Mouse (Mus musculus) midbrain, embryonic 16.5 days (tissue): ENCODE data around the gene Gm21988. TPM values are rescaled to one million over a fixed set of nuclear protein-coding genes. Genes with fewer than 3 reads are reported as not detected.

ENCODE experiments used
- ATAC-seq: fragments of 200-750 bp; cut with Nextera tagmentation; 2 replicates; pipeline ENCODE4 v1.8.0; 2017; ENCODE audit warnings: moderate TSS enrichment
- H3K27ac ChIP-seq: fragments of 300-500 bp; sonication (generic); 2 replicates; pipeline ENCODE4 v1.5.1; 2014; ENCODE audit warnings: mild to moderate bottlenecking, low read length, mixed read lengths
- H3K27me3 ChIP-seq: fragments of 300-500 bp; sonication (generic); 2 replicates; pipeline ENCODE4 v1.6.1; 2014; ENCODE audit warnings: low read depth, low read length, mixed read lengths; ENCODE audit not compliant: control insufficient read depth, insufficient read depth
- H3K36me3 ChIP-seq: fragments of 300-500 bp; sonication (generic); 2 replicates; pipeline ENCODE4 v1.6.1; 2014; ENCODE audit warnings: mild to moderate bottlenecking, low read length, moderate library complexity, mixed read lengths; ENCODE audit not compliant: control insufficient read depth, insufficient read depth
- H3K4me1 ChIP-seq: fragments of 300-500 bp; sonication (generic); 2 replicates; pipeline ENCODE4 v1.6.1; 2014; ENCODE audit warnings: mild to moderate bottlenecking, low read length, mixed read lengths; ENCODE audit not compliant: control insufficient read depth, insufficient read depth
- H3K4me2 ChIP-seq: fragments of 300-500 bp; sonication (generic); 2 replicates; pipeline ENCODE4 v1.6.1; 2014; ENCODE audit warnings: mild to moderate bottlenecking, low read length, mixed read lengths
- H3K4me3 ChIP-seq: fragments of 300-500 bp; sonication (generic); 2 replicates; pipeline ENCODE4 v1.5.1; 2014; ENCODE audit warnings: low read depth, mild to moderate bottlenecking, low read length, moderate library complexity, mixed read lengths
- H3K9ac ChIP-seq: fragments of 300-500 bp; sonication (generic); 2 replicates; pipeline ENCODE4 v1.6.1; 2014; ENCODE audit warnings: low read depth, low read length, mixed read lengths
- H3K9me3 ChIP-seq: fragments of 300-500 bp; sonication (generic); replicated peaks from 2 replicates; pipeline ENCODE4 v1.6.1; 2014; ENCODE audit warnings: mild to moderate bottlenecking, low read length, mixed read lengths; ENCODE audit not compliant: control insufficient read depth, poor library complexity, severe bottlenecking
- WGBS: fragments of 180-500 bp; shearing (Covaris S2); extraction: QIAGEN DNeasy Blood & Tissue Kit; methylation state at CpG from one replicate; pipeline ENCODE4 v1.1.7; 2014; 5-methylcytosine and 5-hydroxymethylcytosine counted together
- polyA plus RNA-seq: library from polyadenylated mRNA; unstranded; fragments of >200 nt; fragmentation: Nextera tagmentation; extraction: Ambion mirVana; gene quantifications from 2 replicates; pipeline ENCODE4 v1.2.1, GENCODE M21; 2015

The Gm21988 gene
- polyA plus RNA-seq, 1 experiment from 2014 or later = 12.7 TPM

GRCm38 (mm10) chr11:70242591-70242990 is 3.0 kb upstream of the Gm21988 start:
- no peak overlapping the region for H3K4me3 ChIP-seq
- H3K9ac ChIP-seq = no peak overlapping the region
- H3K9me3 ChIP-seq = no peaks in the 10 kb centered on the region
- H3K4me2 ChIP-seq = no peak overlapping the region
- no peak overlapping the region for H3K27ac ChIP-seq
- peaks cover 15% of the 10 kb centered on the region for H3K4me1 ChIP-seq
- no peak for ATAC-seq
- 73% methylated on average over 11 of the region's 11 CpGs for WGBS
- H3K36me3 ChIP-seq = no peaks in the 10 kb centered on the region
- peaks cover 4% of the 10 kb centered on the region; the same call in 1 of the 2 replicates for H3K27me3 ChIP-seq

GRCm38 (mm10) chr11:70238591-70239440 is 814 bp downstream of the Gm21988 start:
- H3K9ac ChIP-seq = peak overlapping the region; percentile 95
- H3K4me1 ChIP-seq = peaks cover 25% of the 10 kb centered on the region
- H3K4me3 ChIP-seq = peak overlapping the region; percentile 94
- H3K4me2 ChIP-seq = peak overlapping the region; percentile 99
- ATAC-seq = no peak
- 11% methylated on average over 23 of the region's 23 CpGs for WGBS
- H3K9me3 ChIP-seq = no peaks in the 10 kb centered on the region
- no peaks in the 10 kb centered on the region; the same call in 1 of the 2 replicates for H3K27me3 ChIP-seq
- H3K36me3 ChIP-seq = peaks cover 13% of the 10 kb centered on the region
- H3K27ac ChIP-seq = peak overlapping the region; percentile 93

GRCm38 (mm10) chr11:70237457-70238167 is 2.0 kb downstream of the Gm21988 start, which contains the start of gene 0610010K14Rik:
Gene 0610010K14Rik, minus strand, starts transcription at chr11:70237914.
- Histone ChIP-seq H3K27ac (peak within 1 kb of the TSS; percentile 93), H3K36me3 (peaks cover 13% of the 10 kb centered on the region), H3K4me3 (peak within 1 kb of the TSS; percentile 94), H3K9ac (peak within 1 kb of the TSS; percentile 95), H3K4me1 (peaks cover 28% of the 10 kb centered on the region), H3K4me2 (peak within 1 kb of the TSS; percentile 99), H3K9me3 (no peaks in the 10 kb centered on the region), H3K27me3 (no peaks in the 10 kb centered on the region)
- under 1% methylated on average over 67 of the region's 70 CpGs for WGBS
- peak; percentile 95 for ATAC-seq

- no peaks in the 10 kb centered on the region for H3K9me3 ChIP-seq
- peaks cover 28% of the 10 kb centered on the region for H3K4me1 ChIP-seq
- H3K36me3 ChIP-seq = peaks cover 13% of the 10 kb centered on the region
- peak overlapping the region; percentile 93 for H3K27ac ChIP-seq
- peak overlapping the region; percentile 88 for H3K9ac ChIP-seq
- peak overlapping the region; percentile 99 for H3K4me2 ChIP-seq
- no peak for ATAC-seq
- H3K4me3 ChIP-seq = peak overlapping the region; percentile 94
- no peaks in the 10 kb centered on the region for H3K27me3 ChIP-seq
- WGBS = 16% methylated on average over 7 of the region's 7 CpGs
Measured at GRCm38 (mm10) chr11:70236717-70237116, 2.9 kb downstream of the Gm21988 start.

GRCm38 (mm10) chr11:70235254-70235900 is 4.3 kb downstream of the Gm21988 start:
- H3K36me3 ChIP-seq = peaks cover 13% of the 10 kb centered on the region
- no peak overlapping the region for H3K9ac ChIP-seq
- ATAC-seq = no peak
- H3K4me3 ChIP-seq = no peak overlapping the region
- H3K9me3 ChIP-seq = no peaks in the 10 kb centered on the region
- H3K27me3 ChIP-seq = peaks cover 7% of the 10 kb centered on the region
- H3K27ac ChIP-seq = no peak overlapping the region
- H3K4me2 ChIP-seq = no peak overlapping the region
- 92% methylated on average over 12 of the region's 12 CpGs for WGBS
- peaks cover 28% of the 10 kb centered on the region for H3K4me1 ChIP-seq

GRCm38 (mm10) chr11:70234497-70234896 is 5.1 kb downstream of the Gm21988 start:
- Histone ChIP-seq H3K36me3 (peaks cover 13% of the 10 kb centered on the region), H3K27ac (no peak overlapping the region), H3K9ac (no peak overlapping the region), H3K4me1 (peaks cover 29% of the 10 kb centered on the region), H3K4me2 (no peak overlapping the region), H3K9me3 (no peaks in the 10 kb centered on the region), H3K4me3 (no peak overlapping the region), H3K27me3 (peaks cover 13% of the 10 kb centered on the region)
- WGBS = 88% methylated on average over 8 of the region's 8 CpGs
- no peak for ATAC-seq

- peaks cover 13% of the 10 kb centered on the region for H3K27me3 ChIP-seq
- H3K36me3 ChIP-seq = peaks cover 13% of the 10 kb centered on the region
- H3K9me3 ChIP-seq = no peaks in the 10 kb centered on the region
- 57% methylated on average over 5 of the region's 5 CpGs for WGBS
- no peak overlapping the region for H3K9ac ChIP-seq
- ATAC-seq = no peak
- H3K4me2 ChIP-seq = no peak overlapping the region
- H3K27ac ChIP-seq = no peak overlapping the region
- H3K4me3 ChIP-seq = no peak overlapping the region
- peaks cover 28% of the 10 kb centered on the region for H3K4me1 ChIP-seq
Measured at GRCm38 (mm10) chr11:70234037-70234436, 5.6 kb downstream of the Gm21988 start.

- Histone ChIP-seq H3K27me3 (peaks cover 21% of the 10 kb centered on the region), H3K4me1 (peaks cover 21% of the 10 kb centered on the region), H3K4me2 (peak overlapping the region; percentile 54), H3K9me3 (no peaks in the 10 kb centered on the region), H3K9ac (peak overlapping the region; percentile 63), H3K36me3 (peaks cover 13% of the 10 kb centered on the region), H3K27ac (no peak overlapping the region), H3K4me3 (peak overlapping the region; percentile 34)
- WGBS = 39% methylated on average over 8 of the region's 8 CpGs
- no peak for ATAC-seq
Measured at GRCm38 (mm10) chr11:70233016-70233415, 6.6 kb downstream of the Gm21988 start.
